Mouse (Mus musculus): ENCODE measurements around the gene Hspg2.

DNA sequence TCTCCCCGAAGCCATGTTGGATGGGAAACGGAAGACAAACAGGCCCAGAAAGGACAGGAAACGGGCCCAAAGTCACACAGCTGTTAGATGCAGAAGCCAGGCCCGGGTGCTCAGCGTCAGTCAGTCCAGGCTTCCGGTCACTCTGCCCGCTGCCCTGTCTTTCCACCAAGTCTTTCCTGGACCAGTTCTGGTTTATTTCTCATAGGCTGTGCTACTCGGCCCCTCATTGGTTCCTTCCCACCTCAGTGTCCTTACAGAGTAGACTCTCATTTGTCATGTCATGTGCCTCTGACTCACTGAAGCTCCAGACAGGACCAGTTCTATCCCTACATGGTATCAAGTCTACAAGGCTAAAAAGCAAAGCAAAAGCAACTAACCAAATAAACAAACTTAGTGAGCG is 41.0 kb downstream of the Hspg2 start:
- TF ChIP-seq CTCF (IDR thresholded peaks at IDR 0.05; ENCODE audit: control insufficient read depth, insufficient read depth, insufficient read length) (no peak), MYOG (IDR thresholded peaks at IDR 0.05; ENCODE audit: control insufficient read depth, extremely low read depth, insufficient read length) (no peak), CEBPB (IDR thresholded peaks at IDR 0.05; ENCODE audit: low read depth) (no peak), USF1 (IDR thresholded peaks at IDR 0.05; ENCODE audit: low read depth) (no peak)
